Mouse (Mus musculus): ENCODE data around the gene Elmod2. TPM values are rescaled to one million over a fixed set of nuclear protein-coding genes. Genes with fewer than 3 reads are reported as not detected.

Elmod2 gene
- total and polyA plus RNA-seq, 2 experiments from 2014 or later = 5.6 to 9.2 TPM

GRCm38 (mm10) chr8:83351315-83351714, 19.0 kb upstream of the Elmod2 start:
- TF ChIP-seq CTCF (IDR thresholded peaks at IDR 0.05; ENCODE audit: low read depth) (no peak), EP300 (IDR thresholded peaks at IDR 0.05; ENCODE audit: low read depth) (no peak)
- Histone ChIP-seq H3K4me2 (ENCODE audit: low read depth, low read length) (no peak overlapping the region), H3K27me3 (ENCODE audit: control insufficient read depth, insufficient read depth, low read length) (no peaks in the 10 kb centered on the region), H3K27ac (ENCODE audit: low read depth) (no peak overlapping the region), H3K4me1 (ENCODE audit: control insufficient read depth, insufficient read depth) (no peaks in the 10 kb centered on the region), H3K9me3 (replicated peaks; ENCODE audit: control insufficient read depth, low read length) (no peaks in the 10 kb centered on the region), H3K4me3 (ENCODE audit: low read depth, low read length) (no peak overlapping the region), H3K9ac (replicated peaks; ENCODE audit: low read depth, low read length) (no peak overlapping the region), H3K36me3 (replicated peaks; ENCODE audit: control insufficient read depth, insufficient read depth, low read length) (no peaks in the 10 kb centered on the region)
- DNase-seq (ENCODE audit: low spot score) (no peak), ATAC-seq (ENCODE audit: insufficient read depth, low read depth) (no peak)
- WGBS = 88% methylated on average over 2 of the region's 2 CpGs

- Histone ChIP-seq H3K27me3 (ENCODE audit: control insufficient read depth, insufficient read depth, low read length) (no peaks in the 10 kb centered on the region), H3K36me3 (replicated peaks; ENCODE audit: control insufficient read depth, insufficient read depth, low read length) (no peaks in the 10 kb centered on the region), H3K4me3 (ENCODE audit: low read depth, low read length) (no peak within 1 kb of the TSS), H3K9ac (replicated peaks; ENCODE audit: low read depth, low read length) (no peak within 1 kb of the TSS), H3K4me2 (ENCODE audit: low read depth, low read length) (no peak within 1 kb of the TSS), H3K4me1 (ENCODE audit: control insufficient read depth, insufficient read depth) (no peaks in the 10 kb centered on the region), H3K9me3 (replicated peaks; ENCODE audit: control insufficient read depth, low read length) (no peaks in the 10 kb centered on the region), H3K27ac (ENCODE audit: low read depth) (no peak within 1 kb of the TSS)
- DNase-seq (ENCODE audit: low spot score) (no peak), ATAC-seq (ENCODE audit: insufficient read depth, low read depth) (no peak)
- TF ChIP-seq EP300 (IDR thresholded peaks at IDR 0.05; ENCODE audit: low read depth) (no peak), CTCF (IDR thresholded peaks at IDR 0.05; ENCODE audit: low read depth) (no peak)
- WGBS = 58% methylated on average over 18 of the region's 18 CpGs
Observed at GRCm38 (mm10) chr8:83348263-83348662, 16.0 kb upstream of the Elmod2 start, which contains the start of gene Mgat4d. Mgat4d (plus strand) TSS chr8:83348471.

GRCm38 (mm10) chr8:83342693-83343092, 10.4 kb upstream of the Elmod2 start:
- ATAC-seq (ENCODE audit: insufficient read depth, low read depth) = no peak
- Histone ChIP-seq H3K27ac (ENCODE audit: low read depth) (no peak overlapping the region), H3K9ac (replicated peaks; ENCODE audit: low read depth, low read length) (no peak overlapping the region), H3K9me3 (replicated peaks; ENCODE audit: control insufficient read depth, low read length) (no peaks in the 10 kb centered on the region), H3K27me3 (ENCODE audit: control insufficient read depth, insufficient read depth, low read length) (no peaks in the 10 kb centered on the region), H3K4me2 (ENCODE audit: low read depth, low read length) (no peak overlapping the region), H3K4me3 (ENCODE audit: low read depth, low read length) (no peak overlapping the region), H3K36me3 (replicated peaks; ENCODE audit: control insufficient read depth, insufficient read depth, low read length) (no peaks in the 10 kb centered on the region), H3K4me1 (ENCODE audit: control insufficient read depth, insufficient read depth) (no peaks in the 10 kb centered on the region)
- TF ChIP-seq CTCF (IDR thresholded peaks at IDR 0.05; ENCODE audit: low read depth) (peak; percentile 46), EP300 (IDR thresholded peaks at IDR 0.05; ENCODE audit: low read depth) (no peak)
- peak; percentile 38 for DNase-seq (ENCODE audit: low spot score)

- no peak overlapping the region for H3K4me2 ChIP-seq (ENCODE audit: low read depth, low read length)
- H3K36me3 ChIP-seq (replicated peaks; ENCODE audit: control insufficient read depth, insufficient read depth, low read length) = no peaks in the 10 kb centered on the region
- ATAC-seq (ENCODE audit: insufficient read depth, low read depth) (no peak), DNase-seq (ENCODE audit: low spot score) (no peak)
- H3K4me1 ChIP-seq (ENCODE audit: control insufficient read depth, insufficient read depth) = no peaks in the 10 kb centered on the region
- H3K27me3 ChIP-seq (ENCODE audit: control insufficient read depth, insufficient read depth, low read length) = no peaks in the 10 kb centered on the region
- no peaks in the 10 kb centered on the region for H3K9me3 ChIP-seq (replicated peaks; ENCODE audit: control insufficient read depth, low read length)
- WGBS = 76% methylated on average over 3 of the region's 3 CpGs
- no peak overlapping the region for H3K27ac ChIP-seq (ENCODE audit: low read depth)
- no peak overlapping the region for H3K9ac ChIP-seq (replicated peaks; ENCODE audit: low read depth, low read length)
- no peak overlapping the region for H3K4me3 ChIP-seq (ENCODE audit: low read depth, low read length)
- TF ChIP-seq EP300 (IDR thresholded peaks at IDR 0.05; ENCODE audit: low read depth) (no peak), CTCF (IDR thresholded peaks at IDR 0.05; ENCODE audit: low read depth) (no peak)
Observed at GRCm38 (mm10) chr8:83342076-83342475, 9.8 kb upstream of the Elmod2 start.

GRCm38 (mm10) chr8:83332864-83333263, 578 bp upstream of the Elmod2 start:
- ATAC-seq (ENCODE audit: insufficient read depth, low read depth) = no peak

GRCm38 (mm10) chr8:83331567-83331898, 753 bp downstream of the Elmod2 start:
- Histone ChIP-seq H3K4me3 (ENCODE audit: low read depth, low read length) (peak overlapping the region; percentile 82), H3K9me3 (replicated peaks; ENCODE audit: control insufficient read depth, low read length) (no peaks in the 10 kb centered on the region), H3K36me3 (replicated peaks; ENCODE audit: control insufficient read depth, insufficient read depth, low read length) (peaks cover 14% of the 10 kb centered on the region; the same call in 1 of the 2 replicates), H3K27me3 (ENCODE audit: control insufficient read depth, insufficient read depth, low read length) (no peaks in the 10 kb centered on the region; the same call in 1 of the 2 replicates), H3K4me2 (ENCODE audit: low read depth, low read length) (peak overlapping the region; percentile 98), H3K9ac (replicated peaks; ENCODE audit: low read depth, low read length) (peak overlapping the region; percentile 77), H3K4me1 (ENCODE audit: control insufficient read depth, insufficient read depth) (no peaks in the 10 kb centered on the region), H3K27ac (ENCODE audit: low read depth) (0 out of 2 replicates have a peak overlapping the region, but pooled peaks have one; percentile 32)
- TF ChIP-seq EP300 (IDR thresholded peaks at IDR 0.05; ENCODE audit: low read depth) (no peak), CTCF (IDR thresholded peaks at IDR 0.05; ENCODE audit: low read depth) (no peak)
- DNase-seq (ENCODE audit: low spot score) (peak; percentile 17), ATAC-seq (ENCODE audit: insufficient read depth, low read depth) (no peak)
- 10% methylated on average over 7 of the region's 7 CpGs for WGBS

More at GRCm38 (mm10) chr8:83332864-83333263, 578 bp upstream of the Elmod2 start:
- no peaks in the 10 kb centered on the region for H3K4me1 ChIP-seq (ENCODE audit: control insufficient read depth, insufficient read depth)
- WGBS = 10% methylated on average over 7 of the region's 7 CpGs
- no peak for DNase-seq (ENCODE audit: low spot score)
- H3K27ac ChIP-seq (ENCODE audit: low read depth) = no peak overlapping the region
- H3K27me3 ChIP-seq (ENCODE audit: control insufficient read depth, insufficient read depth, low read length) = no peaks in the 10 kb centered on the region; the same call in 1 of the 2 replicates
- peak overlapping the region; percentile 98 for H3K4me2 ChIP-seq (ENCODE audit: low read depth, low read length)
- 0 out of 2 replicates have a peak, but pooled peaks cover 5% of the 10 kb centered on the region for H3K36me3 ChIP-seq (replicated peaks; ENCODE audit: control insufficient read depth, insufficient read depth, low read length)
- no peak for TF ChIP-seq CTCF (IDR thresholded peaks at IDR 0.05; ENCODE audit: low read depth)
- H3K9me3 ChIP-seq (replicated peaks; ENCODE audit: control insufficient read depth, low read length) = no peaks in the 10 kb centered on the region
- peak overlapping the region; percentile 82 for H3K4me3 ChIP-seq (ENCODE audit: low read depth, low read length)
- H3K9ac ChIP-seq (replicated peaks; ENCODE audit: low read depth, low read length) = no peak overlapping the region

All from heart, postnatal 0 days (tissue).